Mouse (Mus musculus) T-helper 17 cell (primary cell): ENCODE results near the gene Rab3gap1.

ENCODE experiments used
- in situ Hi-C, 2 experiments: fragments of 300-600 bp; cut with MboI, MseI; formaldehyde crosslinking; loops; 1 replicate in 1 of 2; 2 replicates in 1 of 2; pipeline ENCODE4 v1.15.1; 2025; ENCODE audit warnings: high pct_unique_total_duplicates in 2 of 2

The Rab3gap1 gene

DNA sequence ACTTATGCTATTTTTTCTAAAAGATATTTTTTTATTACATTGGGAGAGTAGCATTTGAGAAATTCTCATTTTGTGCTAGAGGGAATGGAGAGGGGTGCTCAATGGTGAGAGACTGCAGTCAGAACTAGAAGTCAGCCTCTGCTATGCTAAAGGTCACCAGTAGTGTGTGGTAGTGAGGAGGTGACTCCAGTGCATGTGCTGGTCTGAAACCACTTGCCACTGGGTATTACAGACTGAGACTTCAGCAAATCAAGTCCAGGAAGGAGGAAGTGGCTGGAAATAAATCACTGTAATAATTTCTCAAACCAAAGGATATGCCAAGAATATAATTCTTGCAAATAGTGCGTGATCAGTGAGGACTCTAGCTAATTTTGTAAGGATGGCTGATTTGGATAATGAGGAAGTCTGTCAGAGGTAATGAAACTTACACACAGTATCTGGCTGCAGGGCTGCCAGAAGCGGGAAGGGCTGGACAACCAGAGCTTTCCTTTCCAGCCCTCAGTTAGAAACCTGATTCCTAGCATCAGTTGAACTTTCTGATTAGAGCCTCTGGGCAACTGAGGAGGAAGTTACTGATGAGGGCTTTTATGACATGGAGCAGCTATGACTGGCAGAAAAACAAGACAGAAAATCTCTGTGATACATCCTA is 112.5 kb downstream of the Rab3gap1 start:
- in situ Hi-C loops = no loop called here

DNA sequence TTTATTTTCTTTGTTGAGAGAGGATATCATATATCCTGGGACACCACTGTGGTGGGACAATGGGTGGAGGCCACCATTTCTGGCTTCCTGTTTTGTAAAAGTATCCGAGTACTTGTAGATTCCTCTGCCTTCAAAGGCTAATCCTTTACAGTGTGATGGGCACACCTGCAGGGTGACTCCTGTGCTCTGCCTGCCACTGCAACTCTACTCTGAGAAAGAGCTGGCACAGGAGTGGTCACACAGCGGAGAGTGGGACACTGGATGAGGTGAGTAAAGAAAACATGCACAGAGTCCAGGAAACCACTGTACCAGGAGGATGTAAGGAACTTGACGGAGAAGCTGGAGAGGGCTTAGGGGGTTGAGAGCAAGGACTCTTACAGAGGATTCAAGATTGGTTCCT is 113.7 kb downstream of the Rab3gap1 start:
- in situ Hi-C loops = no loop called here

DNA sequence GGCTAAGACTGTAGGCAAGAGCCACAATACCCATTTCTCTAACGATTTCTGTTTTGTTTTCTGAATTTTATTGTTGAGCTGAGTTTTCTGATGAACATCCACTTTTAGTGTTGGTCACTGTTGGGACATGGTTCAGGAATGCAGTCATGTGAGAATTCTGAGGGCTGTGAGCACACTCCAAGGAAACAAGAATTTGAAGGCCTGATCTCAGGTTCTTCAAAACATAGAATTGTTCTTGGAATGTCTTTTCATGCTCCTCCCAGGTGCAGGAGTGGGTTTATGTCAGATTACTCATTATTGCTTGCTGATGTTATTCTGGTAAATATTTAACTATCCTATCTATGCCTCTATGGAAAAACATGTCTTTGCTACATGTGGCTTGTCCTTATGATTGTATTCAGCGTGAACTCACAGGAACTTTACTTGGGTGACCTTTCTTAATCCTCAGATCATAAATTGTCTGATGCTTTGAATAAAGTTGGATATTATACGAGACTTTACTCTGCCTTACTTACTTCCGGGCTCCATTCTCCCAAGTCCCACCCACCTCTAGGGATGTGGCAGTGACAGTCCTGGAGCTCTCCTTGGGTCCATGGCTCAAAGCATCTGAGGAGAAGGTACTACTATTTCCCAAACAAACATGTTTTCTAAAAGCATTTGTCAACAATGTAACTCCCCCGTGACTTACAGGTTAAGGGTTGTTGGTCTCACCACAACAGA is 114.9 kb downstream of the Rab3gap1 start:
- in situ Hi-C loops = no loop called here

GRCm38 (mm10) chr1:127985391-127985790 is 116.8 kb downstream of the Rab3gap1 start:
- in situ Hi-C loops = no loop called here

GRCm38 (mm10) chr1:127988246-127988645 is 119.7 kb downstream of the Rab3gap1 start:
- in situ Hi-C loops = no loop called here

DNA sequence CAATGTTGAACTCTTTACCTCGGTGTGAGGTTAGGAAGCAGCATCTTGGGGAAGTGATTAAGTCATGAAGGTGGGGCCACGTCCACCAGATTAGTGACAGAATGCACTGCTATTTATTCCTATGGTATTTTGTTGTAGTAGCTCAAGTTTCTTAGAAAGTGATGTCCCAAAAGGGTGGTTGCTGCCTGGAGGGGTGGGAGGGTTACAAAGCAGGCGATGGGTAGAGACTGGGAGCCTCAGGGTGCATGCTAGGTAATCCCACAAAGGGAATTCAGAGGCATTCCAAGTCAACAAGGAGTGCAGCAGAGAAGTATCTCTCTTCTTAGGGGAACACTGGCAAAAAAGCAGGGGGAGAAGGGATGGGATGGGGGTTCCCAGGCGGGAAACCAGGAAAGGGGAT is 120.8 kb downstream of the Rab3gap1 start:
- in situ Hi-C loops = no loop called here

- in situ Hi-C loops = no loop called here
Measured at GRCm38 (mm10) chr1:127989876-127990731, 121.5 kb downstream of the Rab3gap1 start.
